Mouse (Mus musculus): ENCODE measurements at regions not wholly inside any gene's neighbourhood (a gene's known extent, or its start where the extent isn't known, plus 50 kb on each side); places are given as distances from the start of the nearest gene placed in this dataset.
A peak's percentile ranks its signal among the peaks of the same experiment; 100 is the strongest.

GRCm38 (mm10) chr19:54175766-54176165, 131.8 kb downstream of the Adra2a start:
- H3K27me3 ChIP-seq (ENCODE audit: control insufficient read depth, insufficient read depth, low read length): no peaks in the 10 kb centered on the region
- 56% methylated on average over 7 of the region's 7 CpGs for WGBS
- H3K27ac ChIP-seq (ENCODE audit: insufficient read depth, low read length): no peak overlapping the region
- no peak for DNase-seq
- no peaks in the 10 kb centered on the region for H3K4me1 ChIP-seq (ENCODE audit: control insufficient read depth, insufficient read depth, low read length)
- no peak overlapping the region for H3K4me3 ChIP-seq (replicated peaks; ENCODE audit: insufficient read depth, low read depth, low read length)
- TF ChIP-seq POLR2A (IDR thresholded peaks at IDR 0.05; ENCODE audit: borderline replicate concordance, insufficient read depth, low read length) (no peak), CTCF (IDR thresholded peaks at IDR 0.05; ENCODE audit: borderline replicate concordance, insufficient read depth, low read depth, low read length) (no peak)

- TF ChIP-seq CTCF (IDR thresholded peaks at IDR 0.05; ENCODE audit: borderline replicate concordance, insufficient read depth, low read depth, low read length) (no peak), POLR2A (IDR thresholded peaks at IDR 0.05; ENCODE audit: borderline replicate concordance, insufficient read depth, low read length) (no peak)
- no peak for DNase-seq
- no peak overlapping the region for H3K4me3 ChIP-seq (replicated peaks; ENCODE audit: insufficient read depth, low read depth, low read length)
Measured at GRCm38 (mm10) chr19:54177491-54177890, 133.5 kb downstream of the Adra2a start.

DNA sequence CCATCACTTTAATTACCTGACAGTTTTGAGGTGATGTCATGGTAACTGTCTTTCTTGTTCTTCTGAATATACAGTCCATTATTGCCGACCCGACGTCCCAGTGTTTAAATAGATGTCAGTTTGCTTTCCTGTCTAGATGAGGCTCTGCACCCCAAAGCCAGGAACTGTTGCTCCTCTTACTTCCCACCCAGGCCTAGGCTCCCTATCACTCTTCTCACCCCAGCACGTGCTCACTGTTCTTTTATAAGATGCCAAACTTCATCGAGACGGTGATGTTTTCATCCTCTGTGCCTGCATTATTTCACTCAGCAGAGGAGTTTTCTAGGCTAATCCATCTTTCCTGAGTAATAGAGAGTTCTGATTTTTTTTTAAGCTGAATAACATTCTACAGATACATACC, 156.5 kb downstream of the Adra2a start:
- TF ChIP-seq POLR2A (IDR thresholded peaks at IDR 0.05; ENCODE audit: borderline replicate concordance, insufficient read depth, low read length) (no peak), CTCF (IDR thresholded peaks at IDR 0.05; ENCODE audit: borderline replicate concordance, insufficient read depth, low read depth, low read length) (no peak)
- no peak overlapping the region for H3K4me3 ChIP-seq (replicated peaks; ENCODE audit: insufficient read depth, low read depth, low read length)
- H3K27me3 ChIP-seq (ENCODE audit: control insufficient read depth, insufficient read depth, low read length): no peaks in the 10 kb centered on the region
- H3K4me1 ChIP-seq (ENCODE audit: control insufficient read depth, insufficient read depth, low read length): no peaks in the 10 kb centered on the region
- no peak overlapping the region for H3K27ac ChIP-seq (ENCODE audit: insufficient read depth, low read length)
- WGBS: 81% methylated on average over 6 of the region's 6 CpGs
- DNase-seq: no peak

More at GRCm38 (mm10) chr19:54177491-54177890, 133.5 kb downstream of the Adra2a start:
- H3K27me3 ChIP-seq (ENCODE audit: control insufficient read depth, insufficient read depth, low read length): no peaks in the 10 kb centered on the region
- no peak overlapping the region for H3K27ac ChIP-seq (ENCODE audit: insufficient read depth, low read length)
- no peaks in the 10 kb centered on the region for H3K4me1 ChIP-seq (ENCODE audit: control insufficient read depth, insufficient read depth, low read length)
- WGBS: 63% methylated on average over 6 of the region's 6 CpGs

DNA sequence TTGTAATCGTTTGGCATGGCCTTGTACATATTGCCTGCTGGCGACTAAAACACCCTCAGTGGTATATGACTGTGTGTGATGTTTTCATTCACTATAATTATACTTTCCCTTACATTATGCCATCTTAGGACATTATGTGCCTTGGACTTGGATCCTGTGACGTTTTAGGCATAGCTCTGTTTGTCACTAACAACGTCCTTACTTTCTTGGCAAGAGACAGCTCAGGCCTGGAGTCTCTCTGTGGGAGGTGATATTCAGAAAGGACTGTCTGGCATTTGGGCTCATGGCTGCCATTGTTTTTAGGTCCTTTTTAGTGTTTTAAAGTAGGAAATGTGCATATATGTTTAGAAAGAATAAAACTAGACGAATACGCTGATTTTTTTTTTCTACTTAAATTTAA, 158.5 kb downstream of the Adra2a start:
- Histone ChIP-seq H3K4me1 (ENCODE audit: control insufficient read depth, insufficient read depth, low read length) (no peaks in the 10 kb centered on the region), H3K27me3 (ENCODE audit: control insufficient read depth, insufficient read depth, low read length) (no peaks in the 10 kb centered on the region), H3K27ac (ENCODE audit: insufficient read depth, low read length) (no peak overlapping the region), H3K4me3 (replicated peaks; ENCODE audit: insufficient read depth, low read depth, low read length) (no peak overlapping the region)
- DNase-seq: no peak
- 41% methylated on average over 6 of the region's 6 CpGs for WGBS
- TF ChIP-seq POLR2A (IDR thresholded peaks at IDR 0.05; ENCODE audit: borderline replicate concordance, insufficient read depth, low read length) (no peak), CTCF (IDR thresholded peaks at IDR 0.05; ENCODE audit: borderline replicate concordance, insufficient read depth, low read depth, low read length) (no peak)

DNA sequence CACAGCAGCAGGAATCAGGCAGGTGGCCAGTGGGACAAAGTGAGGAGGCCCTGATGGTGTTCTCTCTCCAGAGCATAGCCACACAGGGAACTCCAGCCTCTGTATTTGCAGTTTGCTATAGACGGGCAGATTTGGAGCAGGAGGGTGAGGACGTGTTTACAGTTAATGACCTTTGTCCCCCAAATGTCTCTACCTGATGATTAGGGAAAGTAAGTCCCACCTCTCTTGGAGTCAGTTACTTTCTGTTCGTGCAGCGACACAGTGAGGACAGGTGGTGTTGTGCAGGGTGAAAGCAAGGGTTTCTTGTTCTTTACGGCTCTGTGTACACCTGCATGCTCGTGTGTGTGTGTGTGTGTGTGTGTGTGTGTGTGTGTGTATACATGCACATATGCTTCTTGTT, 162.9 kb downstream of the Adra2a start:
- WGBS: 80% methylated on average over 6 of the region's 6 CpGs
- DNase-seq: no peak
- H3K27ac ChIP-seq (ENCODE audit: insufficient read depth, low read length): no peak overlapping the region
- H3K27me3 ChIP-seq (ENCODE audit: control insufficient read depth, insufficient read depth, low read length): no peaks in the 10 kb centered on the region
- no peaks in the 10 kb centered on the region for H3K4me1 ChIP-seq (ENCODE audit: control insufficient read depth, insufficient read depth, low read length)
- H3K4me3 ChIP-seq (replicated peaks; ENCODE audit: insufficient read depth, low read depth, low read length): no peak overlapping the region
- TF ChIP-seq CTCF (IDR thresholded peaks at IDR 0.05; ENCODE audit: borderline replicate concordance, insufficient read depth, low read depth, low read length): no peak
- TF ChIP-seq POLR2A (IDR thresholded peaks at IDR 0.05; ENCODE audit: borderline replicate concordance, insufficient read depth, low read length): no peak

DNA sequence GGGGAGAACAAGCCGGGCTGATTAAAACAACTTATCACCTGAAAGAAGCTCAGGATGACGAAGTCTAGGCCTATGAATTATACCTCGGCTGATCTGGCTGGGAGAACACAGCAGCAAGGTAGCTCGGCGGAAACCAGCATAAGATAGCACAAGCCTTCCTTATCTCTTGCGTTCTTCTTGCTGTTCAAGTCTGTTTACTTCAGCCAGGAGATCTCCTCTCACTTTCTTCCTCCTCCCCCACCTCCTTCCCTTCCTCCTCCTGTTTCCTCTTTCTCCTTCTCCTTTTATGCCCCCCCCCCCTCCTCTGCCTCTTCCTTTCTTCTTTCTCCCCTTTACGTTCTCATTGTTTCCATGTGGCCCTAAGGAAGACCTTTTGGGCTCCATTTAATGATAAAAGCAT, 168.2 kb downstream of the Adra2a start:
- 89% methylated on average over 7 of the region's 7 CpGs for WGBS
- no peak for TF ChIP-seq POLR2A (IDR thresholded peaks at IDR 0.05; ENCODE audit: borderline replicate concordance, insufficient read depth, low read length)
- TF ChIP-seq CTCF (IDR thresholded peaks at IDR 0.05; ENCODE audit: borderline replicate concordance, insufficient read depth, low read depth, low read length): no peak
- H3K4me3 ChIP-seq (replicated peaks; ENCODE audit: insufficient read depth, low read depth, low read length): no peak overlapping the region

GRCm38 (mm10) chr19:54244176-54244575, 200.2 kb downstream of the Adra2a start:
- H3K27ac ChIP-seq (ENCODE audit: insufficient read depth, low read length): no peak overlapping the region
- H3K4me3 ChIP-seq (replicated peaks; ENCODE audit: insufficient read depth, low read depth, low read length): no peak overlapping the region
- 69% methylated on average over 6 of the region's 6 CpGs for WGBS
- no peaks in the 10 kb centered on the region for H3K27me3 ChIP-seq (ENCODE audit: control insufficient read depth, insufficient read depth, low read length)
- TF ChIP-seq CTCF (IDR thresholded peaks at IDR 0.05; ENCODE audit: borderline replicate concordance, insufficient read depth, low read depth, low read length) (no peak), POLR2A (IDR thresholded peaks at IDR 0.05; ENCODE audit: borderline replicate concordance, insufficient read depth, low read length) (no peak)
- no peak for DNase-seq
- no peaks in the 10 kb centered on the region for H3K4me1 ChIP-seq (ENCODE audit: control insufficient read depth, insufficient read depth, low read length)

More for the DNA sequence above, 168.2 kb downstream of the Adra2a start:
- H3K27ac ChIP-seq (ENCODE audit: insufficient read depth, low read length): no peak overlapping the region
- no peak for DNase-seq
- no peaks in the 10 kb centered on the region for H3K27me3 ChIP-seq (ENCODE audit: control insufficient read depth, insufficient read depth, low read length)
- H3K4me1 ChIP-seq (ENCODE audit: control insufficient read depth, insufficient read depth, low read length): no peaks in the 10 kb centered on the region

DNA sequence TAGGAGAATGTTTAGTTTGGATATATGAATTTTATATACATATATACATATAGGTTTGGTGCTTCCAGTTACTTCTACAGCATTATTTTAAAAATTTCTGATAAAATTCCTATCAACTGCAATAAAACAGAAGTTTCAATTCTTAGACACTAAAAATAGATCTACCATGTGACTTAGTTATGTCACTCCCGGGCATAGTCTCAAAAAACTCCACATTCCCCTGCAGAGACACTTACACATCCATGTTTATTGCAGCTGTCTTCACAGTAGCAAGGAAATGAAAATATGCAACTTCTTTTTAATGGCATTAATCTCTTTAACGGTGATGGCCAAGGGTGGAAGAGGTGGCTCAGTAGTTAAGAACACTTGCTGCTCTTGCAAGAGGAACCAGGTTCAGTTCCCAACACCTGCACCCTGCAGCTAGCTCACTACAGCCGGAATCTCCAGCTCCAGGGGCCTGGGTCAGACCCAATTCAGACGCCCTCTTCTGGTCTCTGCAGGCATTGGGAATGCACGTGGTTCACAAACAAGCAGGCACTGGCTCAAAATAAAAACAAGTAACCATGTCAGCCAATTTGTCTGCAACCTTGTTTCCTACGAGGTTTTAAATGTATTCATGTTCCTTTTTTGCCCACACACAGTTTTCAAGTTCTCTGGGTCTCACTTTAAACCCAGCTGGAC, 204.4 kb downstream of the Adra2a start:
- Histone ChIP-seq H3K27me3 (ENCODE audit: control insufficient read depth, insufficient read depth, low read length) (no peaks in the 10 kb centered on the region), H3K27ac (ENCODE audit: insufficient read depth, low read length) (no peak overlapping the region), H3K4me1 (ENCODE audit: control insufficient read depth, insufficient read depth, low read length) (no peaks in the 10 kb centered on the region), H3K4me3 (replicated peaks; ENCODE audit: insufficient read depth, low read depth, low read length) (no peak overlapping the region)
- no peak for DNase-seq
- TF ChIP-seq CTCF (IDR thresholded peaks at IDR 0.05; ENCODE audit: borderline replicate concordance, insufficient read depth, low read depth, low read length): peak; percentile 2; the same call in 1 of the 2 replicates
- no peak for TF ChIP-seq POLR2A (IDR thresholded peaks at IDR 0.05; ENCODE audit: borderline replicate concordance, insufficient read depth, low read length)
- WGBS: 12% methylated on average over 6 of the region's 6 CpGs

All from cerebellum, adult 2 months (tissue).